30 mouse cellular contexts compared by ENCODE assay signal in genomic region chr12:113365783-113366182, GRCm38 (mm10).
"Had no signal": no experiment of that assay in that cellular context is flagged by ENCODE, and none has a peak within 500 bp of the region (broad histone marks: within the 10 kb centered on the region; RNA-seq: fewer than 3 reads in every experiment).

No protein-coding gene starts in this region.

- H3K9ac ChIP-seq: limb, embryonic 12.5 days; limb, embryonic 13.5 days; limb, embryonic 15.5 days; liver, embryonic 12.5 days; liver, embryonic 13.5 days; liver, embryonic 14.5 days; liver, embryonic 15.5 days; liver, postnatal 0 days; lung, embryonic 14.5 days; lung, embryonic 15.5 days; midbrain, embryonic 12.5 days; midbrain, embryonic 13.5 days; midbrain, embryonic 15.5 days; neural tube, embryonic 12.5 days; neural tube, embryonic 13.5 days had no signal

- ATAC-seq: liver, embryonic 12.5 days; liver, postnatal 0 days; lung, postnatal 0 days; midbrain, embryonic 13.5 days; midbrain, embryonic 15.5 days; midbrain, embryonic 16.5 days had no signal

- DNase-seq: left cerebral cortex, postnatal 4 days; liver; liver, embryonic 13.5 days; liver, postnatal 0 days; lung, adult 18-20 months; lung, adult 2 months; lung, embryonic 14.5 days; lung, postnatal 10 days; lung, postnatal 4 days; midbrain, embryonic 14.5 days had no signal

- H3K36me3 ChIP-seq: limb, embryonic 12.5 days; limb, embryonic 13.5 days; limb, embryonic 15.5 days; liver, embryonic 12.5 days; liver, embryonic 13.5 days; liver, embryonic 15.5 days; lung, embryonic 15.5 days; midbrain, embryonic 10.5 days; midbrain, embryonic 12.5 days; midbrain, embryonic 13.5 days; midbrain, embryonic 15.5 days; neural tube, embryonic 12.5 days; neural tube, embryonic 13.5 days had no signal

- H3K4me3 ChIP-seq: limb, embryonic 12.5 days; limb, embryonic 13.5 days; limb, embryonic 15.5 days; liver, embryonic 12.5 days; liver, embryonic 13.5 days; liver, embryonic 15.5 days; lung, embryonic 15.5 days; megakaryocyte, embryonic 14.5 days; midbrain, embryonic 10.5 days; midbrain, embryonic 12.5 days; midbrain, embryonic 13.5 days; midbrain, embryonic 15.5 days; myocyte; neural tube, embryonic 12.5 days; neural tube, embryonic 13.5 days had no signal

- H3K4me2 ChIP-seq: limb, embryonic 12.5 days; limb, embryonic 13.5 days; limb, embryonic 15.5 days; liver, embryonic 11.5 days; liver, embryonic 12.5 days; liver, embryonic 13.5 days; liver, embryonic 15.5 days; lung, embryonic 14.5 days; lung, embryonic 15.5 days; midbrain, embryonic 11.5 days; midbrain, embryonic 12.5 days; midbrain, embryonic 13.5 days; midbrain, embryonic 15.5 days; neural tube, embryonic 12.5 days; neural tube, embryonic 13.5 days had no signal

- H3K27ac ChIP-seq: limb, embryonic 12.5 days; limb, embryonic 13.5 days; limb, embryonic 15.5 days; liver, embryonic 12.5 days; liver, embryonic 13.5 days; liver, embryonic 14.5 days; liver, embryonic 15.5 days; lung, embryonic 15.5 days; macrophage; midbrain, embryonic 10.5 days; midbrain, embryonic 12.5 days; midbrain, embryonic 13.5 days; midbrain, embryonic 15.5 days; neural tube, embryonic 12.5 days; neural tube, embryonic 13.5 days had no signal

- H3K9me3 ChIP-seq: limb, embryonic 12.5 days; limb, embryonic 15.5 days; liver, embryonic 12.5 days; liver, embryonic 13.5 days; liver, embryonic 15.5 days; lung, embryonic 15.5 days; megakaryocyte, embryonic 14.5 days; midbrain, embryonic 15.5 days; neural tube, embryonic 13.5 days had no signal

- H3K4me1 ChIP-seq: limb, embryonic 12.5 days; limb, embryonic 13.5 days; limb, embryonic 15.5 days; liver, embryonic 12.5 days; liver, embryonic 13.5 days; liver, embryonic 15.5 days; lung, embryonic 15.5 days; megakaryocyte, embryonic 14.5 days; midbrain, embryonic 10.5 days; midbrain, embryonic 12.5 days; midbrain, embryonic 13.5 days; midbrain, embryonic 15.5 days; neural tube, embryonic 12.5 days; neural tube, embryonic 13.5 days had no signal

- H3K27me3 ChIP-seq: limb, embryonic 12.5 days; limb, embryonic 13.5 days; limb, embryonic 15.5 days; liver, embryonic 12.5 days; liver, embryonic 13.5 days; liver, embryonic 15.5 days; lung, embryonic 15.5 days; midbrain, embryonic 12.5 days; midbrain, embryonic 13.5 days; midbrain, embryonic 15.5 days; neural tube, embryonic 12.5 days; neural tube, embryonic 13.5 days had no signal
